Mouse (Mus musculus) myocyte (in vitro differentiated cells): Measurements from ENCODE around the gene Pcx.

Source experiments
- CEBPB ChIP-seq: IDR thresholded peaks from 2 replicates; pipeline ENCODE4 v1.6.1; 2011; ENCODE audit warnings: mild to moderate bottlenecking, moderate library complexity; ENCODE audit not compliant: poor library complexity, insufficient read depth, severe bottlenecking
- MYOD1 ChIP-seq, 3 experiments: IDR thresholded peaks; one replicate each; pipeline ENCODE4 v1.6.1; 2011; ENCODE audit warnings: control low read depth in 2 of 3, low read depth in 2 of 3, mild to moderate bottlenecking in 2 of 3, moderate library complexity in 1 of 3; ENCODE audit not compliant: insufficient read length in 2 of 3, control insufficient read depth in 1 of 3
- POLR2A ChIP-seq: IDR thresholded peaks from one replicate; pipeline ENCODE4 v1.6.1; 2011; ENCODE audit warnings: low read depth, mild to moderate bottlenecking, control low read depth, moderate library complexity; ENCODE audit not compliant: insufficient read length
- REST ChIP-seq: IDR thresholded peaks from one replicate; pipeline ENCODE4 v1.6.1; 2011; ENCODE audit warnings: mild to moderate bottlenecking, control low read depth, moderate library complexity; ENCODE audit not compliant: insufficient read depth, insufficient read length

- TF ChIP-seq CEBPB (no peak), POLR2A (no peak), MYOD1 (IDR thresholded peaks at IDR 0.05; ENCODE audit: control insufficient read depth in 1 of 3, insufficient read length in 2 of 3, low read depth in 2 of 3) (no peak), REST (no peak)
These were observed 14.5 kb upstream of the Pcx start for GRCm38 (mm10) chr19:4495814-4496213.
